ENCODE assay signal across 15 mouse cellular contexts in genomic region chr3:99174658-99175304, GRCm38 (mm10). TPM values are rescaled to one million over a fixed set of nuclear protein-coding genes. Genes with fewer than 3 reads are reported as not detected.
DNase-seq lines count a peak whose midpoint lies in the region; ATAC-seq and TF ChIP-seq lines count a peak whose summit lies in the region.
"Had no signal": no experiment of that assay in that cellular context is flagged by ENCODE, and none has a peak within 500 bp of the region (broad histone marks: within the 10 kb centered on the region; RNA-seq: fewer than 3 reads in every experiment).

No protein-coding gene starts in this region.

- no peak overlapping the region for H3K27ac ChIP-seq in kidney, postnatal 0 days
- no peak overlapping the region; the same call in 1 of the 2 replicates for H3K27ac ChIP-seq in limb, embryonic 12.5 days
- no peak overlapping the region for H3K27ac ChIP-seq in neural tube, embryonic 15.5 days (replicated peaks)
- H3K27ac ChIP-seq: forebrain, embryonic 15.5 days; left cerebral cortex, adult 2 months; midbrain, embryonic 15.5 days had no signal

- 17% methylated on average over 9 of the region's 9 CpGs for WGBS in kidney, postnatal 0 days
- WGBS in limb, embryonic 12.5 days = 19% methylated on average over 9 of the region's 9 CpGs
- WGBS in neural tube, embryonic 15.5 days = 18% methylated on average over 9 of the region's 9 CpGs

- no peaks in the 10 kb centered on the region for H3K9me3 ChIP-seq in kidney, postnatal 0 days (replicated peaks; ENCODE audit: low read length)
- H3K9me3 ChIP-seq in limb, embryonic 12.5 days = no peaks in the 10 kb centered on the region
- no peaks in the 10 kb centered on the region for H3K9me3 ChIP-seq in neural tube, embryonic 15.5 days (replicated peaks)
- H3K9me3 ChIP-seq: forebrain, embryonic 15.5 days; midbrain, embryonic 15.5 days had no signal

- no peak for ATAC-seq in kidney, postnatal 0 days (replicated peaks; ENCODE audit: low FRiP score, low read depth)
- no peak for ATAC-seq in limb, embryonic 12.5 days (ENCODE audit: insufficient number of reproducible peaks, insufficient read depth, low FRiP score, low TSS enrichment, low read depth)
- ATAC-seq in neural tube, embryonic 15.5 days (ENCODE audit: low FRiP score) = no peak
- ATAC-seq: forebrain, embryonic 15.5 days; midbrain, embryonic 15.5 days; Patski had no signal

- DNase-seq in kidney, postnatal 0 days (ENCODE audit: low spot score) = peak; percentile 12
- DNase-seq in kidney, adult 9 months = no peak
- DNase-seq in forelimb bud, embryonic 11.5 days (ENCODE audit: low read depth, low spot score) = peak; percentile 49
- DNase-seq in ovary, adult 18-20 months (ENCODE audit: low spot score) = no peak
- DNase-seq in urinary bladder, postnatal 25 days (ENCODE audit: low spot score) = no peak
- DNase-seq: cerebellum, adult 9-10 months; kidney, postnatal 36 days; thymus, postnatal 4 days had no signal

- H3K4me1 ChIP-seq in kidney, postnatal 0 days (replicated peaks; ENCODE audit: insufficient read depth, low read length) = no peaks in the 10 kb centered on the region
- peaks cover 20% of the 10 kb centered on the region for H3K4me1 ChIP-seq in limb, embryonic 12.5 days (replicated peaks)
- H3K4me1 ChIP-seq in neural tube, embryonic 15.5 days = peaks cover 7% of the 10 kb centered on the region; the same call in 1 of the 2 replicates
- H3K4me1 ChIP-seq: forebrain, embryonic 15.5 days; midbrain, embryonic 15.5 days had no signal

- no peak for TF ChIP-seq CTCF in kidney, postnatal 0 days (IDR thresholded peaks at IDR 0.05; ENCODE audit: low read depth)

- H3K9ac ChIP-seq in kidney, postnatal 0 days (ENCODE audit: low read depth, low read length) = no peak overlapping the region
- no peak overlapping the region for H3K9ac ChIP-seq in limb, embryonic 12.5 days (replicated peaks)
- H3K9ac ChIP-seq in neural tube, embryonic 15.5 days (replicated peaks) = no peak overlapping the region
- H3K9ac ChIP-seq: forebrain, embryonic 15.5 days; midbrain, embryonic 15.5 days had no signal

- H3K4me2 ChIP-seq in kidney, postnatal 0 days (ENCODE audit: low read length) = 0 out of 2 replicates have a peak overlapping the region, but pooled peaks have one; percentile 7
- H3K4me2 ChIP-seq in limb, embryonic 12.5 days = peak overlapping the region; percentile 27
- peak overlapping the region; percentile 1; the same call in 1 of the 2 replicates for H3K4me2 ChIP-seq in neural tube, embryonic 15.5 days
- H3K4me2 ChIP-seq: forebrain, embryonic 15.5 days; liver, embryonic 11.5 days; midbrain, embryonic 15.5 days had no signal

- H3K4me3 ChIP-seq in kidney, postnatal 0 days (replicated peaks; ENCODE audit: low read depth, low read length) = no peak overlapping the region
- H3K4me3 ChIP-seq in limb, embryonic 12.5 days (replicated peaks) = no peak overlapping the region
- H3K4me3 ChIP-seq in neural tube, embryonic 15.5 days (replicated peaks) = no peak overlapping the region
- H3K4me3 ChIP-seq: forebrain, embryonic 15.5 days; left cerebral cortex, adult 2 months; midbrain, embryonic 15.5 days had no signal

- no peaks in the 10 kb centered on the region for H3K27me3 ChIP-seq in kidney, postnatal 0 days (ENCODE audit: insufficient read depth, low read length)
- no peaks in the 10 kb centered on the region for H3K27me3 ChIP-seq in limb, embryonic 12.5 days
- no peaks in the 10 kb centered on the region for H3K27me3 ChIP-seq in neural tube, embryonic 15.5 days (replicated peaks)
- H3K27me3 ChIP-seq: forebrain, embryonic 15.5 days; midbrain, embryonic 15.5 days; Patski had no signal

- H3K36me3 ChIP-seq in kidney, postnatal 0 days (ENCODE audit: insufficient read depth, low read length) = no peaks in the 10 kb centered on the region
- no peaks in the 10 kb centered on the region for H3K36me3 ChIP-seq in limb, embryonic 12.5 days
- H3K36me3 ChIP-seq in neural tube, embryonic 15.5 days = no peaks in the 10 kb centered on the region
- H3K36me3 ChIP-seq: forebrain, embryonic 15.5 days; midbrain, embryonic 15.5 days had no signal

RNA-seq across cellular contexts. Expression of gene Wars2, which starts 33.9 kb away (rescaled TPM):
- 6.4 and 7.7 TPM in 2 replicates for polyA plus RNA-seq in kidney, postnatal 0 days (2015; fragmentation: Nextera tagmentation; extraction: Ambion mirVana)
- 6.7 and 8.3 TPM in 2 replicates for polyA plus RNA-seq in limb, embryonic 12.5 days (2016; fragmentation: Nextera tagmentation; extraction: Ambion mirVana)
- polyA plus RNA-seq in neural tube, embryonic 15.5 days (2015; fragmentation: Nextera tagmentation; extraction: Ambion mirVana) = 4.5 and 5.2 TPM in 2 replicates

Comparison
In these comparisons a context has a peak if more than half of its experiments do, and no peak if none do; other contexts are left out.
1. DNase-seq: peak in kidney, postnatal 0 days (single experiment) and forelimb bud, embryonic 11.5 days (single experiment); none in kidney, adult 9 months (single experiment), ovary, adult 18-20 months (single experiment) and urinary bladder, postnatal 25 days (single experiment).
2. Peak in every context shown above with its lines, with median percentiles within 50 percentile points of each other: H3K4me2 ChIP-seq.